Mouse (Mus musculus) thymus, adult 2 months (tissue): ENCODE results near the gene Nrl. TPM values are rescaled to one million over a fixed set of nuclear protein-coding genes. Genes with fewer than 3 reads are reported as not detected.

Experiments
- DNase-seq: peaks from one replicate; pipeline ENCODE4 v3.0.0; 2021
- H3K27ac ChIP-seq: fragments of 200-500 bp; 2 replicates; pipeline ENCODE4 v1.5.1; 2012; ENCODE audit warnings: low read length, control low read depth; ENCODE audit not compliant: control insufficient read depth, insufficient read depth
- H3K27me3 ChIP-seq: fragments of 200-500 bp; 2 replicates; pipeline ENCODE4 v1.6.1; 2012; ENCODE audit warnings: mild to moderate bottlenecking, low read length, moderate library complexity, mixed read lengths; ENCODE audit not compliant: control insufficient read depth, insufficient read depth
- H3K36me3 ChIP-seq: fragments of 200-500 bp; 2 replicates; pipeline ENCODE4 v1.6.1; 2012; ENCODE audit warnings: mild to moderate bottlenecking, low read length, moderate library complexity; ENCODE audit not compliant: control insufficient read depth, insufficient read depth
- H3K4me1 ChIP-seq: fragments of 200-500 bp; replicated peaks from 2 replicates; pipeline ENCODE4 v1.6.1; 2012; ENCODE audit warnings: low read length; ENCODE audit not compliant: control insufficient read depth, insufficient read depth
- H3K4me3 ChIP-seq: fragments of 200-500 bp; 2 replicates; pipeline ENCODE4 v1.5.1; 2012; ENCODE audit warnings: mild to moderate bottlenecking, low read length, control low read depth, moderate library complexity; ENCODE audit not compliant: control insufficient read depth, insufficient read depth
- CTCF ChIP-seq: fragments of 200-500 bp; IDR thresholded peaks from 2 replicates; pipeline ENCODE4 v1.5.1; 2012; ENCODE audit warnings: mild to moderate bottlenecking, control low read depth, low read length, moderate library complexity, borderline replicate concordance; ENCODE audit not compliant: control insufficient read depth, poor library complexity, insufficient read depth; ENCODE audit errors: extremely low read depth
- POLR2A ChIP-seq: fragments of 200-500 bp; IDR thresholded peaks from 2 replicates; pipeline ENCODE4 v1.6.1; 2012; ENCODE audit warnings: mild to moderate bottlenecking, low read length, control low read depth, moderate library complexity; ENCODE audit not compliant: control insufficient read depth, poor library complexity, insufficient read depth; ENCODE audit errors: extremely low read depth
- WGBS: fragments of 180-500 bp; shearing (Covaris S2); methylation state at CpG from one replicate; pipeline ENCODE4 v1.1.7; 2018; 5-methylcytosine and 5-hydroxymethylcytosine counted together
- polyA plus RNA-seq: library from polyadenylated mRNA; depleted of rRNA; stranded (reverse); fragments of >200 nt; gene quantifications from 2 replicates; pipeline ENCODE4 v1.2.3, GENCODE M21; 2012

Gene Nrl
- polyA plus RNA-seq, 1 experiment = 0.50 TPM

DNA sequence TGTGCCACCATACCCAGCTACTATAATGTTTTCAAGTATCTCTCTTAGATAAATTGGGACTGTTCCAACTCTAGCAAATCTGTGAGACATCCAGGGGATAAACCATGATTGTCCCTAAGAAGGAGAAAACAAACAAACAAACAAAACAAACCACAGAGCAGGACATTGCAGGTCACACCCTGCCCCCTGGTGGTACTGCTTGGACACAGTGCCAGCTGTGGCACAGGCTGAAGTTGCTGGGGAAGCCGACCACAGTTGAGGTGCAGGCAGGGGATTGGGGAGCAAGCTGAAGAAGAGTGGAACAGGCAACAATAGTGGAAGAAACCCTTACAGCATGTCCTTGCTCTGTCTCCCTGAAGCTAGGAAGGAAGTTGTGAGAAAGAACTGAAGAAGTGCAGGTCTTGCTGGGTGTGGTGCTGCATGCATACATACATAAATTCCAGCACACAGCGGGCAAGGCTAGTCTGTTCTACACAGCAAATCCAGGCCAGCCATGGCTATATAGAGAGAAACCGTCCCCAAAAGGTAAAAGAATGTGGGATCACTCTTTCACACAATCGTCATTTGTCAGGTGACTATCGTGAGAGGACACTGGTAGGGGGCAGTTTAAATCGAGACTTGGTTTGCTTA, 11.4 kb upstream of the Nrl start:
- WGBS = 75% methylated on average over 6 of the region's 6 CpGs
- H3K27ac ChIP-seq = no peak overlapping the region
- H3K4me3 ChIP-seq = no peak overlapping the region
- H3K4me1 ChIP-seq = peaks cover 13% of the 10 kb centered on the region
- DNase-seq = peak; percentile 42
- no peaks in the 10 kb centered on the region for H3K27me3 ChIP-seq
- no peak for TF ChIP-seq POLR2A
- TF ChIP-seq CTCF = peak; percentile 71; the same call in 1 of the 2 replicates
- no peaks in the 10 kb centered on the region for H3K36me3 ChIP-seq

DNA sequence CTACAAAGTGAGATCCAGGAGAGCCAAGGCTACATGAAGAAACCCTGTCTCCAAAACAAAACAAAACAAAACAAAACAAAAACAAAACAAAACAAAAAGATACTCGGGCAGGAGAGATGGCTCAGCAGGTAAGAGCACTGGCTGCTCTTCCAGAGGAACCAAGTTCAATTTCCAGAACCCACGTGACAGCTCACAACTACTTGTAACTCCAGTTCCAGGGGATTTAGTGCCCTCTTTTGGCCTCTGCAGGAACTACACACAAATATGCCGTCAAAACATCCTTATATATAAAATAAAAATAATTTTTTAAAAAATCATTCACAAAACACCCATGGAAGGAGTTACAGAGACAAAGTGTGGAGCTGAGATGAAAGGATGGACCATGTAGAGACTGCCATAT, 3.2 kb upstream of the Nrl start:
- Histone ChIP-seq H3K27ac (no peak overlapping the region), H3K4me3 (no peak overlapping the region), H3K27me3 (no peaks in the 10 kb centered on the region), H3K36me3 (no peaks in the 10 kb centered on the region), H3K4me1 (no peaks in the 10 kb centered on the region)
- TF ChIP-seq CTCF (no peak), POLR2A (no peak)
- 8% methylated on average over 3 of the region's 3 CpGs for WGBS
- peak; percentile 39 for DNase-seq

DNA sequence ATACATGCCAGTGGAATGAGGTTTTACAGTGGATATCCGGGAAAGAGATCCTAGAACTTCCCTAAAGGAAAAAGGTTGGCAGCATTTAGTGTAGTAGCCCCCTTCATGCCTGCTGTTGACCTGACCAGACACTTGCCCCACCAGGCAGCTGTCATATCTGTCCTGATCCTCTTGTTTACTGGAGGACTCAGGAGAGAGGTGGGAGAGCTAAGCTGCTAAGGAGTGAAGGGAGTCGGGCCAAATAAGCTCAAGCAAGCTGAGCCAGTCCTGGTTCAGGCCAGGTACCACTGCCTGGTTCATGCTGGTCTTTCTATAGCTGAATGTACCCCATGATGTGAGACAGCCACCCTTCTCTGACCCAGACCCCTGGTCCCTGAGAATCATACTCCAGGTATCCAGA, 1.9 kb upstream of the Nrl start:
- Histone ChIP-seq H3K4me1 (no peaks in the 10 kb centered on the region), H3K27ac (no peak overlapping the region), H3K4me3 (no peak overlapping the region), H3K27me3 (peaks cover 4% of the 10 kb centered on the region; the same call in 1 of the 2 replicates), H3K36me3 (no peaks in the 10 kb centered on the region)
- 90% methylated on average over 2 of the region's 2 CpGs for WGBS
- TF ChIP-seq CTCF (no peak), POLR2A (no peak)
- DNase-seq = no peak

GRCm38 (mm10) chr14:55524062-55524461, 719 bp downstream of the Nrl start:
- 55% methylated on average over 4 of the region's 4 CpGs for WGBS
- Histone ChIP-seq H3K4me3 (no peak overlapping the region), H3K27me3 (peaks cover 18% of the 10 kb centered on the region; the same call in 1 of the 2 replicates), H3K36me3 (no peaks in the 10 kb centered on the region), H3K4me1 (no peaks in the 10 kb centered on the region; the same call in 1 of the 2 replicates), H3K27ac (no peak overlapping the region)
- no peak for DNase-seq
- TF ChIP-seq POLR2A = no peak

- Histone ChIP-seq H3K4me1 (no peaks in the 10 kb centered on the region; the same call in 1 of the 2 replicates), H3K27me3 (peaks cover 18% of the 10 kb centered on the region; the same call in 1 of the 2 replicates), H3K36me3 (no peaks in the 10 kb centered on the region), H3K4me3 (peak overlapping the region; percentile 18; the same call in 1 of the 2 replicates), H3K27ac (no peak overlapping the region)
- 3% methylated on average over 61 of the region's 61 CpGs for WGBS
- TF ChIP-seq CTCF (no peak), POLR2A (no peak)
- DNase-seq = no peak
Observed at GRCm38 (mm10) chr14:55520451-55521361, 4.1 kb downstream of the Nrl start.

GRCm38 (mm10) chr14:55519604-55520003, 5.2 kb downstream of the Nrl start:
- WGBS = 75% methylated on average over 4 of the region's 4 CpGs
- no peak for TF ChIP-seq POLR2A
- TF ChIP-seq CTCF = no peak

GRCm38 (mm10) chr14:55518897-55519296, 5.9 kb downstream of the Nrl start:
- no peak for DNase-seq
- TF ChIP-seq POLR2A = no peak
- TF ChIP-seq CTCF = no peak
- Histone ChIP-seq H3K27ac (no peak overlapping the region), H3K4me3 (no peak overlapping the region), H3K27me3 (peaks cover 18% of the 10 kb centered on the region; the same call in 1 of the 2 replicates), H3K36me3 (no peaks in the 10 kb centered on the region), H3K4me1 (no peaks in the 10 kb centered on the region; the same call in 1 of the 2 replicates)
- WGBS = 80% methylated on average over 2 of the region's 2 CpGs

More at GRCm38 (mm10) chr14:55519604-55520003, 5.2 kb downstream of the Nrl start:
- no peak for DNase-seq
- Histone ChIP-seq H3K27me3 (peaks cover 18% of the 10 kb centered on the region; the same call in 1 of the 2 replicates), H3K36me3 (no peaks in the 10 kb centered on the region), H3K4me3 (no peak overlapping the region), H3K4me1 (no peaks in the 10 kb centered on the region; the same call in 1 of the 2 replicates), H3K27ac (no peak overlapping the region)
